Comparison of ENCODE assay signal across 30 mouse cellular contexts in genomic region chr10:46760923-46761322, GRCm38 (mm10).
A peak's percentile ranks its signal among the peaks of the same experiment; 100 is the strongest.
DNase-seq lines count a peak whose midpoint lies in the region; ATAC-seq and TF ChIP-seq lines count a peak whose summit lies in the region.
"Had no signal": no experiment of that assay in that cellular context is flagged by ENCODE, and none has a peak within 500 bp of the region (broad histone marks: within the 10 kb centered on the region; RNA-seq: fewer than 3 reads in every experiment).

No protein-coding gene starts in this region.

- no peaks in the 10 kb centered on the region for H3K9me3 ChIP-seq in kidney, embryonic 15.5 days (replicated peaks)
- H3K9me3 ChIP-seq in lung, embryonic 14.5 days (ENCODE audit: low read depth, low read length), result no peaks in the 10 kb centered on the region
- H3K9me3 ChIP-seq: embryonic facial prominence, embryonic 10.5 days; embryonic facial prominence, embryonic 13.5 days; forebrain, embryonic 12.5 days; forebrain, embryonic 15.5 days; G1E; heart, embryonic 12.5 days; heart, embryonic 15.5 days; hindbrain, embryonic 10.5 days; hindbrain, embryonic 13.5 days had no signal

- H3K9ac ChIP-seq in kidney, embryonic 15.5 days, result no peak overlapping the region
- H3K9ac ChIP-seq in lung, embryonic 14.5 days, result no peak overlapping the region
- H3K9ac ChIP-seq: embryonic facial prominence, embryonic 13.5 days; forebrain, embryonic 12.5 days; forebrain, embryonic 15.5 days; heart, embryonic 12.5 days; heart, embryonic 15.5 days; hindbrain, embryonic 13.5 days had no signal

- H3K4me3 ChIP-seq in kidney, embryonic 15.5 days (replicated peaks), result no peak overlapping the region
- H3K4me3 ChIP-seq in lung, embryonic 14.5 days (ENCODE audit: low read depth, low read length), result no peak overlapping the region
- H3K4me3 ChIP-seq: embryonic facial prominence, embryonic 10.5 days; embryonic facial prominence, embryonic 13.5 days; erythroblast, embryonic 14.5 days; forebrain, embryonic 12.5 days; forebrain, embryonic 15.5 days; heart, embryonic 12.5 days; heart, embryonic 15.5 days; hindbrain, embryonic 10.5 days; hindbrain, embryonic 13.5 days had no signal

- DNase-seq in embryo, embryonic 10.5 days (ENCODE audit: low spot score), result peak; percentile 2
- no peak for DNase-seq in embryo, embryonic 9.5 days (ENCODE audit: extremely low spot score)
- DNase-seq in kidney, postnatal 4 days, result no peak
- DNase-seq in lung, embryonic 14.5 days, result peak; percentile 18
- no peak for DNase-seq in lung, postnatal 25 days (ENCODE audit: low spot score)
- DNase-seq in cerebellum, postnatal 36 days, result no peak
- DNase-seq: adrenal gland, postnatal 10 days; adrenal gland, postnatal 36 days; B cell, adult 2 months; cerebellum, adult 18-20 months; cerebellum, adult 9-10 months; cerebellum, postnatal 14 days; gastrocnemius, postnatal 25 days; heart, adult 18-20 months; heart, postnatal 10 days; heart, postnatal 36 days had no signal

- TF ChIP-seq CTCF in lung, embryonic 14.5 days (IDR thresholded peaks at IDR 0.05; ENCODE audit: low read depth), result no peak

- no peaks in the 10 kb centered on the region for H3K36me3 ChIP-seq in kidney, embryonic 15.5 days
- H3K36me3 ChIP-seq in lung, embryonic 14.5 days (ENCODE audit: insufficient read depth), result no peaks in the 10 kb centered on the region
- H3K36me3 ChIP-seq: embryonic facial prominence, embryonic 10.5 days; embryonic facial prominence, embryonic 13.5 days; forebrain, embryonic 12.5 days; forebrain, embryonic 15.5 days; G1E; heart, embryonic 12.5 days; heart, embryonic 15.5 days; hindbrain, embryonic 10.5 days; hindbrain, embryonic 13.5 days had no signal

- no peak overlapping the region for H3K4me2 ChIP-seq in kidney, embryonic 15.5 days
- H3K4me2 ChIP-seq in lung, embryonic 14.5 days, result no peak overlapping the region
- H3K4me2 ChIP-seq: embryonic facial prominence, embryonic 13.5 days; forebrain, embryonic 12.5 days; forebrain, embryonic 15.5 days; heart, embryonic 12.5 days; heart, embryonic 15.5 days; hindbrain, embryonic 13.5 days had no signal

- peak; percentile 66 for ATAC-seq in kidney, embryonic 15.5 days (replicated peaks; ENCODE audit: low FRiP score)
- ATAC-seq in lung, embryonic 14.5 days (ENCODE audit: insufficient read depth), result no peak; the same call in 1 of the 2 replicates
- ATAC-seq: forebrain, embryonic 15.5 days; hindbrain, embryonic 16.5 days; Patski had no signal

- no peaks in the 10 kb centered on the region for H3K4me1 ChIP-seq in kidney, embryonic 15.5 days
- no peaks in the 10 kb centered on the region for H3K4me1 ChIP-seq in lung, embryonic 14.5 days (ENCODE audit: insufficient read depth)
- H3K4me1 ChIP-seq: embryonic facial prominence, embryonic 10.5 days; embryonic facial prominence, embryonic 13.5 days; forebrain, embryonic 12.5 days; forebrain, embryonic 15.5 days; heart, embryonic 12.5 days; heart, embryonic 15.5 days; hindbrain, embryonic 10.5 days; hindbrain, embryonic 13.5 days had no signal

- no peak overlapping the region for H3K27ac ChIP-seq in kidney, embryonic 15.5 days
- no peak overlapping the region for H3K27ac ChIP-seq in lung, embryonic 14.5 days (ENCODE audit: low read depth)
- H3K27ac ChIP-seq: embryonic facial prominence, embryonic 10.5 days; embryonic facial prominence, embryonic 13.5 days; forebrain, embryonic 12.5 days; forebrain, embryonic 15.5 days; heart, embryonic 15.5 days; hindbrain, embryonic 10.5 days; hindbrain, embryonic 13.5 days had no signal

- 39% methylated on average over 1 of the region's 1 CpGs for WGBS in kidney, embryonic 15.5 days
- 48% methylated on average over 1 of the region's 1 CpGs for WGBS in lung, embryonic 14.5 days

- H3K27me3 ChIP-seq in kidney, embryonic 15.5 days, result no peaks in the 10 kb centered on the region
- H3K27me3 ChIP-seq in lung, embryonic 14.5 days (ENCODE audit: insufficient read depth, low read length), result no peaks in the 10 kb centered on the region
- H3K27me3 ChIP-seq: CH12.LX; embryonic facial prominence, embryonic 13.5 days; forebrain, embryonic 12.5 days; forebrain, embryonic 15.5 days; heart, embryonic 12.5 days; heart, embryonic 15.5 days; hindbrain, embryonic 13.5 days; Patski had no signal

Comparison
In these comparisons a context has a peak if more than half of its experiments do, and no peak if none do; other contexts are left out.
1. DNase-seq: peak in embryo, embryonic 10.5 days (single experiment) and lung, embryonic 14.5 days (single experiment); none in embryo, embryonic 9.5 days (single experiment), kidney, postnatal 4 days (0 of 2), lung, postnatal 25 days (single experiment) and cerebellum, postnatal 36 days (0 of 2).